Mouse (Mus musculus) cerebellum, adult 2 months (tissue): ENCODE data around the gene Nkap. TPM values are rescaled to one million over a fixed set of nuclear protein-coding genes. Genes with fewer than 3 reads are reported as not detected.
"Not testable (repeated sequence)": the region's sequence is repeated elsewhere in the genome, so short reads cannot be mapped to it uniquely, and the experiment has no call there.

ENCODE experiments used
- DNase-seq, 2 experiments: peaks; one replicate each; pipeline ENCODE4 v3.0.0; 2021
- H3K27ac ChIP-seq: fragments of 200-500 bp; 2 replicates; pipeline ENCODE4 v1.5.1; 2012; ENCODE audit warnings: low read length, control low read depth, inconsistent platforms; ENCODE audit not compliant: insufficient read depth
- H3K27me3 ChIP-seq: fragments of 200-500 bp; 2 replicates; pipeline ENCODE4 v1.6.1; 2012; ENCODE audit warnings: inconsistent platforms, mild to moderate bottlenecking, low read length, moderate library complexity; ENCODE audit not compliant: control insufficient read depth, insufficient read depth
- H3K4me1 ChIP-seq: fragments of 200-500 bp; 2 replicates; pipeline ENCODE4 v1.6.1; 2011; ENCODE audit warnings: low read length; ENCODE audit not compliant: control insufficient read depth, insufficient read depth
- H3K4me3 ChIP-seq: fragments of 200-500 bp; replicated peaks from 2 replicates; pipeline ENCODE3; 2011; ENCODE audit warnings: mild to moderate bottlenecking, low read depth, low read length, control low read depth; ENCODE audit not compliant: insufficient read depth
- CTCF ChIP-seq: fragments of 200-500 bp; IDR thresholded peaks from 2 replicates; pipeline ENCODE4 v1.5.1; 2011; ENCODE audit warnings: low read depth, mild to moderate bottlenecking, control low read depth, low read length, moderate library complexity, borderline replicate concordance; ENCODE audit not compliant: insufficient read depth
- POLR2A ChIP-seq: fragments of 200-500 bp; IDR thresholded peaks from 2 replicates; pipeline ENCODE4 v1.6.1; 2011; ENCODE audit warnings: low read length, control low read depth, borderline replicate concordance; ENCODE audit not compliant: insufficient read depth
- WGBS: fragments of 180-500 bp; shearing (Covaris S2); methylation state at CpG from one replicate; pipeline ENCODE4 v1.1.7; 2018; 5-methylcytosine and 5-hydroxymethylcytosine counted together
- polyA plus RNA-seq: library from polyadenylated mRNA; depleted of rRNA; stranded (reverse); fragments of >200 nt; gene quantifications from 2 replicates; pipeline ENCODE4 v1.2.3, GENCODE M21; 2012; rRNA removed

The Nkap gene
- polyA plus RNA-seq: 6.1 TPM in 2 replicates

DNA sequence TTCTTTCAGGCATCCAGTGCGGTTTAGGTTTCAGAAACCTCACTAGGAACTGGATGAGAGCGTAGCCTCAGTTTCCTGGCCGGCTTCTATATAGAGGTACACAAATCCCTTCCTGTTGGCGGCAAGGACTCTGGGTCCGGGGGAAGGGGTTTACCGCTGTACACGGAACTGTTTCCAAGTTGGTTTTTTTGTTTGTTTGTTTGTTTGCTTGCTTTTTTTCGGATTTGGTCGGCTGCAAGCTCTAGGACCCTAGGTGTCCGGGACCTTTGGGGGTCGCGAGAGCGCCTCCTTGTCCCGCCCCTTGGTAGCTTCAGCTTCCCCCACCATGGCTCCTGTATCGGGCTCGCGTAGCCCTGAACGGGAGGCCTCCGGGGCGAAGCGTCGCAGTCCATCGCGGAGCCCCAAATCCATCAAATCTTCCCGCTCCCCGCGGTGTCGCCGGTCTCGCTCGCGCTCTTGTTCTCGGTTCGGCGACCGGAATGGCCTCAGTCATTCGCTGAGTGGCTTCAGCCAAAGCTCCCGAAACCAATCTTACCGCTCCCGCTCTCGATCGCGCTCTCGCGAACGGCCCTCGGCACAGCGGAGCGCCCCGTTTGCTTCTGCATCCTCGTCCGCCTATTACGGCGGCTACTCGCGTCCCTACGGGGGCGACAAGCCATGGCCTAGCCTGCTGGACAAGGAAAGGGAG, at the start of gene Nkap:
Nkap (plus strand) TSS at position 125 of the 688 bp plus-strand sequence.
- Histone ChIP-seq H3K4me3 (peak within 1 kb of the TSS; percentile 81), H3K4me1 (no peaks in the 10 kb centered on the region), H3K27ac (peak within 1 kb of the TSS; percentile 59), H3K27me3 (no peaks in the 10 kb centered on the region)
- TF ChIP-seq POLR2A: peak; percentile 43; the same call in 1 of the 2 replicates
- no peak for TF ChIP-seq CTCF
- 10% methylated on average over 58 of the region's 58 CpGs for WGBS
- DNase-seq: peak; percentile 78 to 82

DNA sequence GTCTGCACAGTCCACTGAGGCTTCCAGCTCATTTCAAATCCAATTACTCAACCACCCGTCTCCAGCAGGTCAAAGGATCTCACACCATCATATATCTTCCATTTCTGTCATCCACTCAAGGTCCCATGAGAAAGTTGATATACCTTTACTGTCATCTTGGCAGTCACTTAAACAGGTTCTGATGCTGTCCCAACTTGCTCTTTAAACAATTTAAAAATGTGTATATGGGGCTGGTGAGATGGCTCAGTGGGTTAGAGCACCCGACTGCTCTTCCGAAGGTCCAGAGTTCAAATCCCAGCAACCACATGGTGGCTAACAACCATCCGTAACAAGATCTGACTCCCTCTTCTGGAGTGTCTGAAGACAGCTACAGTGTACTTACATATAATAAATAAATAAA, 46.2 kb upstream of the Nkap start:
- not testable (repeated sequence) for H3K4me3 ChIP-seq, H3K27ac ChIP-seq, H3K27me3 ChIP-seq, H3K4me1 ChIP-seq, DNase-seq
- WGBS: 60% methylated on average over 4 of the region's 4 CpGs

DNA sequence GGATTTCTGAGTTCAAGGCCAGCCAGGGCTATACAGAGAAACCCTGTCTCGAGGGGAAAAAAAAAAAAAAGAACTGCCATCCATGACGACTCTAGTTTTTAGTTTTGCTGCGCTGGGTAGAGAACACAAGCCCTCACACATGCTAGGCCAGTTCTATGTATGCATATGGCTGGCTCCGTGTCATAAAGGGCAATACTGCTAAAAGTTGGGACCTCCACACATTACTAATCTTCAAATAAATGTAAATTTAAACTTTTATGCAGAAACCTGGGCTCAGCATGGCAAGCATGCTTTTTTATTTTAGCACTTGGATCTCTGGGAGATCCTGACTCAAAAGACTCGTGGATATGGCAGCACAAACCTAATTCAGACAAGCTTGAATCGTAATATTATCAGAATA, 45.4 kb upstream of the Nkap start:
- WGBS: 49% methylated on average over 6 of the region's 6 CpGs
- TF ChIP-seq CTCF: no peak
- TF ChIP-seq POLR2A: no peak

DNA sequence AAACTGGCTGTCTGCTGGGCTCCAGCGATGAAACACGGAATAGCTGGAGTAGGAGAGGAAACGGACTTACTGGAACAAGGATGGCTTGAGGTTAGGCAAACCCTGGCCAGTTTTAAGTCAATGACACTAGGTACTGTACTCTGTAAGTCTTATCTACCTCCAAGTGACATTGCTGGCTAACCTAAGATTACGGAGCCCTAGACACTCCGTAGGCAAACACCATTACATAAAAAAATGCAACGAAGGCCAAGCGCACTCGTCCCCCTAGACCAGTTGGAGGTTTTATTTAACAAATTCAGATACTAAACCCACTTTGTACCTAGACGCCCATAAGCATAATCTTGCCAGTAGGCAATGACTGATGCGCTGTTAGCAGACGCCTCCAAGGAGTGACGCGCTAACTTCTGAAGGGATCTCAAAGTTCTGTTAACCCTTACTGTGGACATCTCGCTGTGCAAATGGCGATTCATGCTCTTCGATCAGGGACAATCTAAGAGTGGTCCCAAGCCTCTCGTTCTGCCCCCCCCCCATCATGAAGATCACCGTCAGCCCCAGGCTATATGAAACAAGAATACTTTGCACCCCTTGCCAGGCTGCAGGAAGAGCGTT, 42.2 kb upstream of the Nkap start:
- TF ChIP-seq POLR2A: no peak
- no peak for TF ChIP-seq CTCF
- 7% methylated on average over 19 of the region's 19 CpGs for WGBS
- peak overlapping the region; percentile 37; the same call in 1 of the 2 replicates for H3K27ac ChIP-seq
- peak overlapping the region; percentile 100 for H3K4me3 ChIP-seq
- DNase-seq: peak; percentile 9 to 11
- no peaks in the 10 kb centered on the region for H3K4me1 ChIP-seq
- H3K27me3 ChIP-seq: no peaks in the 10 kb centered on the region

More for the DNA sequence above, 45.4 kb upstream of the Nkap start:
- Histone ChIP-seq H3K27ac (no peak overlapping the region), H3K4me3 (no peak overlapping the region), H3K4me1 (no peaks in the 10 kb centered on the region), H3K27me3 (no peaks in the 10 kb centered on the region)
- DNase-seq: no peak

DNA sequence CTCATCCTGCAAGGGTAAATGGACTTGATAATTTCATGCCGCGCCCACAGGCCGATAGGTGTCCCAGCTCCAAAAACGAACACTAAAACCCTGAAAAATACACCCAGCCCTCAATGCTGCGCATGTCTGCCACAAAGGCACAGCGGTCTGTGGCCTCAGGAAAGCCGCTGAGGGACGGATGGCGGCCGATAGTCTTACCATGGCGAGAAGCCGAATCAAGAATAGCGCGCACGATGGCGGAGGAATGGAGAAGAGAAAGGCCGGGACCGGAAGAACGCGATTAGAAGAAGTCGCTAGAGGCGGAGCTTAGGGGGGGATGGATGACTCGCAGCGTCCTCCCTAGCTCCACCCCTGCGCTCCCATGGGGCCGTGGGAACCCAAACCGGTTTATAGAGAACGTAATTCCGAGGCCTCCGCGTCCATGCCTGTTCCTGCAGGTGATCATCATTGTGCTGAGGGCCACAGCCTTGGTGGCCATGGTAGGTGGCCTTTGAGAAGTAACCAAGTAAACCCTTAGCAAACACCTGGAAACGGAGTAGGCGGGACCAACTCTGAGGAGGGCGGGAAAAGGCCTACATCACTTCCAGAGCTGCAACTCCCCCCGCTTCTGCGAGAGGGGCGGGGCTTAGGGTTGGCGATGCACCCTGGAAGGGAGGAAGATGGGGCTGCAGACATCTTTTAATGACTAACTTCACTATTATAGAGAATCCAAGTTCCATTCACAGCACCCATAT, 41.5 kb upstream of the Nkap start, which contains the start of gene Rpl39:
Rpl39 (minus strand) TSS at position 476 of the 734 bp plus-strand sequence.
- Histone ChIP-seq H3K4me1 (no peaks in the 10 kb centered on the region), H3K27ac (peak within 1 kb of the TSS; percentile 67), H3K4me3 (peak within 1 kb of the TSS; percentile 100), H3K27me3 (no peaks in the 10 kb centered on the region)
- WGBS: 6% methylated on average over 37 of the region's 38 CpGs
- no peak for TF ChIP-seq CTCF
- peak; percentile 56; the same call in 1 of the 2 replicates for TF ChIP-seq POLR2A
- peak; percentile 88 for DNase-seq

DNA sequence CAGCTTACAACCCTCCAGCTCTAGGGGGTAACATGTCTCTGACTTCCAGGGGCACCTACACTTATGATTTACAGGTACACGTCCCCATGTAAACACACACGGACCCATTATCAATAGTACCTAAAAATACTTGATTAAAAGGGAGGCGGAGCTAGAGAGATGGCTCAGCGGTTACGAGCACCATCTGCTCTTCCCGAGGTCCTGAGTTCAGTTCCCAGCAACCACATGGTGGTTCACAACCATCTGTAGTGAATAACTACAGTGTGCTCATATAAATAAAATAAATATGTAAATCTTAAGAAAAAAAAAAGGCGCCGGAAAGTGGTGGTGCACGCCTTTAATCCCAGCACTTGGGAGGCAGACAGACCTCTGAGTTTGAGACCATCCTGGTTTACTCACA, 40.9 kb upstream of the Nkap start:
- TF ChIP-seq POLR2A (no peak), CTCF (no peak)
- WGBS: 7% methylated on average over 9 of the region's 9 CpGs
- H3K27me3 ChIP-seq: no peaks in the 10 kb centered on the region
- peak overlapping the region; percentile 31; the same call in 1 of the 2 replicates for H3K27ac ChIP-seq
- peak overlapping the region; percentile 100 for H3K4me3 ChIP-seq
- H3K4me1 ChIP-seq: no peaks in the 10 kb centered on the region
- DNase-seq: no peak

DNA sequence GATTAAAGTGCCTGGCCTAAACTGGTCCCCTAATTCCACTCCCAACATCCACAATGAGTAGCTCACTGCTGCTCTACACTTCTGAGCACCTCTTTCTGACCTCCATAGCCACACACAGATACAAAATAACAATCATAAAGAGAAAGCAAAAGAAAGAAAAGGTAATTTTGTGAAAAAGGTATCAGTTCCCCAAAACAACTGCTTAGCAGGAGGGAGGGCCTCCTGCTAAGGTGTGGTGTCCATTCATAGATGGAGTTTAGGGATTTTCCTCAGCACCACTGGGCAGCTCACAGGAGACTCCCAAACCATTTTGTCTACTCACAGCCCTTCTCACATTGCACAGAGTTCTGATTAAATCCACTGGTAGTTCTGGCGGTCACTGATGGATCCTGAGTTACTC, 37.8 kb upstream of the Nkap start:
- WGBS: 92% methylated on average over 1 of the region's 1 CpGs

More for the DNA sequence above, 37.8 kb upstream of the Nkap start:
- Histone ChIP-seq H3K27ac (no peak overlapping the region), H3K27me3 (no peaks in the 10 kb centered on the region), H3K4me3 (no peak overlapping the region), H3K4me1 (no peaks in the 10 kb centered on the region)
- DNase-seq: no peak
- TF ChIP-seq CTCF: no peak
- no peak for TF ChIP-seq POLR2A
